Mouse (Mus musculus) cortical plate, adult 2 months (tissue): Measurements from ENCODE around the gene Hhat.

Source experiments
- CTCF ChIP-seq: fragments of 200-500 bp; IDR thresholded peaks from 2 replicates; pipeline ENCODE4 v1.5.1; 2011; ENCODE audit warnings: mild to moderate bottlenecking, control low read depth, low read length; ENCODE audit not compliant: insufficient read depth; ENCODE audit errors: extremely low read depth
- POLR2A ChIP-seq: fragments of 200-500 bp; IDR thresholded peaks from 2 replicates; pipeline ENCODE4 v1.6.1; 2011; ENCODE audit warnings: mild to moderate bottlenecking, low read length, control low read depth; ENCODE audit not compliant: insufficient read depth; ENCODE audit errors: extremely low read depth

DNA sequence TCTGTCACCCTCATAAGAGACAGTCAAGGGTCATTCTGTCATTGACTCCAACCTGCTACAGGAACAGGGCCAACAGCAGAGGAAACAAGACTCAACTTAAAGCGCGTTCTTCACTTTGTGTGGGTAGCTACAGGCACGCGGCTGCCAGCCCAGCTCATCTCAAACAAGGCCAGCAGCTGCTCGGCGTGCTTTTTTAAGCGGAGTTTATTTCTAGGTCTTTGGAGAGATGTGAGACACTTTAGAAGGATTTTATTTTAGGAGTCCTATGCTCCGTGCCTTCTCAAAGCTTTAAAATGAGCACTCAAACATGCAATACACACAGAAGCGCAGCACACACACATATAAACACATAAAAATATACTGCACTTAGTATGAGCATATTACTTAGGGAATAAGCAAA, 183.6 kb downstream of the Hhat start:
- TF ChIP-seq CTCF, result no peak
- TF ChIP-seq POLR2A, result no peak
